Mouse (Mus musculus): ENCODE data around the gene Inka2. TPM values are rescaled to one million over a fixed set of nuclear protein-coding genes. Genes with fewer than 3 reads are reported as not detected.

Gene Inka2
- polyA plus RNA-seq, 1 experiment = 1.3 TPM

DNA sequence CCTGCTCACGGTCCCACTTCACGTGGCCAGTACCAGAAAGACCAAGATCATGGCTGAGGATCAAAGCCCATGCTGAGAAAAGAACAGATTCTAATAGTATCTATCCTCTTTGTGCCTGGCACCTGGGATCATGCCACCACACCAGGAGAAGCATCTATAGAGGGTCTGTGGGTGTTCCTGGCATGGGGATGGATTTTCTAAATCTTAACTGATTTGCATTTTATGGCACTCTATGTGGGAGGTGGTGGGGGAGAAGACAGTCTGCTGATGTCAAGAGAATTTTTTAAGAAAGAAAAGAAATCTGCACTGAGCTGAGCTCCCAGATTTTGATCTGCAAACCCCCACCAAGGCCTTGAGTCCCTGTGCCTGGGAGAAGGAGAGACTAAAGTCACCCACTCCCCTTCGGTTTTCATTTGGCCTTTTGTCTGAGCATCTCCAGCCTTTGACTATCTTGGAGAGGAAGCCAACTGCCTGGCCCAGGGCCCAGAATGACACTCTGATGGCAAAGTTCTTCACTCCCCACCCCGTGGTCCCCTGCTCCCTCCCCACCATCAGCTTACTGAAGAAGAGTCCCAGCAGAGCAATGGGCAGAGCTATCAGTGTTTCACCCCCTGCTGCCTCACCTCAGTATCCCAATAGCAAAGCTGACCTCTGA is 2.1 kb downstream of the Inka2 start:
- no peak overlapping the region; the same call in 1 of the 2 replicates for H3K27ac ChIP-seq (replicated peaks; ENCODE audit: low read depth, low read length)
- H3K4me1 ChIP-seq (ENCODE audit: control insufficient read depth, insufficient read depth, insufficient read length, low read length) = peaks cover 22% of the 10 kb centered on the region
- peak overlapping the region; percentile 65 for H3K4me3 ChIP-seq (ENCODE audit: insufficient read depth, low read depth, low read length)

DNA sequence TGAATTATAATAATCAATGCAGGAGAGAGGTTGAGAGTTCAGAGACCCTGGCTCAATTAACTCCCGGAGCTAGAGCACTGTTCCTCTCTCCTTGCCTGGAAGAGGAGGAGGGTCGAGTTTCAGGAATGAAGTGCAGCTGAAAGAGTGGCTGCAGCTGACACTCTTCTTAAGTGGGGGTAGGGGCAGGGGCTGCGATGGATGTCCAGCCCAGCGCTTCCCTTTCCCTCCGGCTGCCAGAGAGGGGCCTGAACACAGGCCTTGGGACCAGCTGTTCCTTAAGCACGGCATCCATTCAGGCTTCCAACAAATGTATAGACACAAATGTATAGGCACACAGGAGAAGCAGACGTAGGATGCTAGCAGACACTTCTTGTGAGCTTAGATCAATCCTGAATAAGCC is 3.2 kb downstream of the Inka2 start:
- no peak overlapping the region for H3K27ac ChIP-seq (replicated peaks; ENCODE audit: low read depth, low read length)
- peaks cover 23% of the 10 kb centered on the region for H3K4me1 ChIP-seq (ENCODE audit: control insufficient read depth, insufficient read depth, insufficient read length, low read length)
- no peak overlapping the region for H3K4me3 ChIP-seq (ENCODE audit: insufficient read depth, low read depth, low read length)

DNA sequence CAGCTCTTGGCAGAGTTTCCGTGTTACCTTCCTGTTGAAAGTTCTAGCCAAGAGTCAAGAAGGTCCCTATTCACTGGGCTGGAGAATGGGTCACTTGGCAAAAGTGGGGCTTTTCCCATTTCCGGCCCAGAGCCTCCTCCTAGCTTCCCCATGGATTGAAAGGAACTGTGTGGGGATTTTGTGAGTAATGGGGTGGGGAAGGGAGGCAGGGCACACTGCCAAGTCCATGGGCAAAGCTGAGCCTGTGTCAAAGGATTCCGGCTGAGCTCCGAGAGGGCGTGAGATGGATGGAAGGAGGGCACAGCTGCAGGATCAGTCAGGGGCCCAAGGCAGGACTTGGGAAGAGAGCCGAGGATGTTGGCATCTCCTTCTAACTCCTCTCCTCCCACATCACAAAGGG is 5.8 kb downstream of the Inka2 start:
- Histone ChIP-seq H3K27ac (replicated peaks; ENCODE audit: low read depth, low read length) (0 out of 2 replicates have a peak overlapping the region, but pooled peaks have one; percentile 21), H3K4me3 (ENCODE audit: insufficient read depth, low read depth, low read length) (no peak overlapping the region), H3K4me1 (ENCODE audit: control insufficient read depth, insufficient read depth, insufficient read length, low read length) (peaks cover 28% of the 10 kb centered on the region)

- H3K4me1 ChIP-seq (ENCODE audit: control insufficient read depth, insufficient read depth, insufficient read length, low read length) = peaks cover 28% of the 10 kb centered on the region
- H3K27ac ChIP-seq (replicated peaks; ENCODE audit: low read depth, low read length) = peak overlapping the region; percentile 52
- no peak overlapping the region for H3K4me3 ChIP-seq (ENCODE audit: insufficient read depth, low read depth, low read length)
Measured at GRCm38 (mm10) chr3:105711741-105712140, 7.3 kb downstream of the Inka2 start.

- Histone ChIP-seq H3K4me1 (ENCODE audit: control insufficient read depth, insufficient read depth, insufficient read length, low read length) (peaks cover 25% of the 10 kb centered on the region), H3K4me3 (ENCODE audit: insufficient read depth, low read depth, low read length) (no peak overlapping the region), H3K27ac (replicated peaks; ENCODE audit: low read depth, low read length) (no peak overlapping the region)
Measured at GRCm38 (mm10) chr3:105712827-105713226, 8.4 kb downstream of the Inka2 start.

- Histone ChIP-seq H3K27ac (replicated peaks; ENCODE audit: low read depth, low read length) (no peak overlapping the region), H3K4me3 (ENCODE audit: insufficient read depth, low read depth, low read length) (no peak overlapping the region), H3K4me1 (ENCODE audit: control insufficient read depth, insufficient read depth, insufficient read length, low read length) (peaks cover 23% of the 10 kb centered on the region)
Measured at GRCm38 (mm10) chr3:105714091-105714819, 9.9 kb downstream of the Inka2 start.

DNA sequence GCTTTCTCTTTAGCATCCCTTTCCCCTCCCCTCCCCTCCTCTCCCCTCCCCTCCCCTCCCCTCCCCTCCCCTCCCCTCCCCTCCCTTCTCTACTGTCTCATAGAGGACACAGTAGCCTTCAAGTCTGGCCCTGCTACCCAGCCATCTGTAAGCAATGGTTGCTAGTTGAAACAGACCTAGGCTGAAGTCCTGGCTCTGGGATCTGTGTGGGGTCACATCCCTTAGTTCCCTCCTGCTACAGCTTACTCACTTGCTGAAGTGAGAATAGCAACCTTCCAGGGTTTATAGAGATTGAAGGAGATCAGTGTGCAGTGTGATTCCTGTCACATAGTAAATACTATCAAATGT is 10.4 kb downstream of the Inka2 start:
- Histone ChIP-seq H3K27ac (replicated peaks; ENCODE audit: low read depth, low read length) (no peak overlapping the region), H3K4me1 (ENCODE audit: control insufficient read depth, insufficient read depth, insufficient read length, low read length) (peaks cover 20% of the 10 kb centered on the region), H3K4me3 (ENCODE audit: insufficient read depth, low read depth, low read length) (no peak overlapping the region)

DNA sequence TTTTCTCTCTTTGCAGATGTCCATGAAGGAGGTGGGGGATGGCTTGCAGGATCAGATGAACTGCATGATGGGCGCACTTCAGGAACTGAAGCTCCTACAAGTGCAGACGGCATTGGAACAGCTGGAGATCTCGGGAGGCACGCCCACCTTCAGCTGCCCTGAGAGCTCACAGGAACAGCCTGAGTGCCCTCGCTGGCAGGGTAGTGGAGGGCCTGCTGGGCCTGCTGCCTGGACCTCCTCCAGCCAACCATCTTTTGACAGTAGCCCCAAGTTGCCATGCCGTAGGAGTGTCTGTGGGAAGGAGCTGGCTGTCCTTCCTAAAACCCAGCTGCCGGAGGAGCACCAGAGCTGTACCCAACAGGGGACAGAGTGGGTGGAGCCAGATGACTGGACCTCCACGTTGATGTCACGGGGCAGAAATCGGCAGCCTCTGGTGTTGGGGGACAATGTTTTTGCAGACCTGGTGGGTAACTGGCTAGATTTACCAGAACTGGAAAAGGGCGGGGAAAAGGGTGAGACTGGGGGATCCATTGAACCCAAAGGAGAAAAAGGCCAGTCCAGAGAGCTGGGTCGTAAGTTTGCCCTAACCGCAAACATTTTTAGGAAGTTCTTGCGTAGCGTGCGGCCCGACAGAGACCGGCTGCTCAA is 12.1 kb downstream of the Inka2 start:
- Histone ChIP-seq H3K27ac (replicated peaks; ENCODE audit: low read depth, low read length) (no peak overlapping the region), H3K4me3 (ENCODE audit: insufficient read depth, low read depth, low read length) (no peak overlapping the region), H3K4me1 (ENCODE audit: control insufficient read depth, insufficient read depth, insufficient read length, low read length) (peaks cover 15% of the 10 kb centered on the region)

DNA sequence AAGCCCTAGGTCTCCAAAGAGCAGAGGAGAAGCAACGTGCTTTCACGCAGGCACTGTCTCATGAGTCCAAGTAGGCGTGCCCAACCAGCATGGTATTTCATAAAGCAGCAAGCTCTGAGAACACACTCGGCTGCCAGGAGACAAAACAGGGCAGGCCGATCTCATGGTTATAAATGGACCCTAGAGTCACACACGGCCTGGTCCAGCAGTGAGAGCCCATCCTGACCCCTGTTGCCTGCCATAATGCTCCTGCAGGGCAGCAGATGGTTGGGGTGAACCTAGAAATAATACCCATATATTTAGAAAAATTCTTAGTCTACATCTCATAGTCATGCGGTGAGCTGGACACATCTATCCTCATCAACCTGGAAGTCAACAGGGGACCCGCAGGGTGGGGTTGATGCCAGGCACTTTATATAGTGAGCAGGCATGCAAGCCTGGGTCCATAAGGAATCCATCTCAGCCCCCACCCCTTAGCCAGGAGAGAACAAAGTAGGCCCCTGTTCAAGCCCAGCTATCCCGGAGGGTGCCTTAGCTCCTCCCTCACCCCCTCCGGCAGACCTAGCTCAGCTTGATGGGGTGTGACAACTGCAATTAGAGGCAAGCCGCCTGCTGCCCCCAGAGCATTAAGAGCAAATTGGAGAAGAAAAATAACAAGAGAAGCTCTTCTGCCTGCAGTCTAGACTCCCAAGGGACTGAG is 13.6 kb downstream of the Inka2 start:
- H3K4me1 ChIP-seq (ENCODE audit: control insufficient read depth, insufficient read depth, insufficient read length, low read length) = peaks cover 23% of the 10 kb centered on the region; the same call in 1 of the 2 replicates
- H3K27ac ChIP-seq (replicated peaks; ENCODE audit: low read depth, low read length) = no peak overlapping the region
- no peak overlapping the region for H3K4me3 ChIP-seq (ENCODE audit: insufficient read depth, low read depth, low read length)

DNA sequence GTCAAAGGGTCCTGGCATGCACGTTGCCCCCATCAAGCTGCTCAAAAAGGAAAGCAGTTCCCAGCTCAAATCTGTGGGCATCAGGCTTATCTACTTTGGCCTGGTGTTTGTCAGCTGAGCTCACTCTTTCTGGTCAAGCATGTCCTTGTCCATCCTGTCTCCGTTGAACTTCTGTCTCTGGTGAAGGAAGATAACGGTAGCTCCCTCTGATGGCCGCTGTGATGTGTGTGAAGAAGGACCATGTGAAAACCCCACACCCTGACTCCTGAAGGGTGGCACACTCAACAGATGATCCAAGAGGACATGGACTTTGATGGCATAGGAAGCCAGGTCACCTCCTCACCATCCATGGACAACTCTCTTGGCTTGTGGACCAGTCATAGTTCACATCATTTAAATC is 14.3 kb downstream of the Inka2 start:
- H3K4me3 ChIP-seq (ENCODE audit: insufficient read depth, low read depth, low read length) = no peak overlapping the region
- no peak overlapping the region for H3K27ac ChIP-seq (replicated peaks; ENCODE audit: low read depth, low read length)
- peaks cover 27% of the 10 kb centered on the region; the same call in 1 of the 2 replicates for H3K4me1 ChIP-seq (ENCODE audit: control insufficient read depth, insufficient read depth, insufficient read length, low read length)

DNA sequence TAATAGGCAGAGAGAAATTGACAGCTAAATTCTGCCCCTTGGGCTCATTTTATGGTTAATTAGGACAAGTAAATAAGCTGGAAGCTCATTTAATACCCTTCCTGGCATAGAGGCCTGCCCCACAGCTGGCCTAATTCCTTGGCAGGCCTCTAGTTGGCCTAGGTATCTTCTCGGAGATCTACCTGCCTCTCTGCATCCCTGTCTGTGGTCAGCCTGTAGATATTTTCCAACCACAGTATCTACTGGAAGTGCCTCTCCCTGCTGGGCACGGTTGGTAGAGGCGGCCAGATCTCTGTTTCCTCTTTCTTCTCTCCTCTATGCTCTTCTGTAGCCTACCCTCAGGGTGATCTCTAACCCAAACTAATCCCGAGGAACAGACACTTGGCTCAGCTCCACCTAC is 15.6 kb downstream of the Inka2 start:
- Histone ChIP-seq H3K4me1 (ENCODE audit: control insufficient read depth, insufficient read depth, insufficient read length, low read length) (peaks cover 23% of the 10 kb centered on the region; the same call in 1 of the 2 replicates), H3K27ac (replicated peaks; ENCODE audit: low read depth, low read length) (no peak overlapping the region), H3K4me3 (ENCODE audit: insufficient read depth, low read depth, low read length) (no peak overlapping the region)

GRCm38 (mm10) chr3:105720514-105720913 is 16.1 kb downstream of the Inka2 start:
- H3K4me1 ChIP-seq (ENCODE audit: control insufficient read depth, insufficient read depth, insufficient read length, low read length) = peaks cover 23% of the 10 kb centered on the region; the same call in 1 of the 2 replicates
- no peak overlapping the region for H3K4me3 ChIP-seq (ENCODE audit: insufficient read depth, low read depth, low read length)

GRCm38 (mm10) chr3:105721681-105722201 is 17.3 kb downstream of the Inka2 start:
- peaks cover 23% of the 10 kb centered on the region; the same call in 1 of the 2 replicates for H3K4me1 ChIP-seq (ENCODE audit: control insufficient read depth, insufficient read depth, insufficient read length, low read length)
- H3K27ac ChIP-seq (replicated peaks; ENCODE audit: low read depth, low read length) = peak overlapping the region; percentile 65
- no peak overlapping the region for H3K4me3 ChIP-seq (ENCODE audit: insufficient read depth, low read depth, low read length)

More at GRCm38 (mm10) chr3:105720514-105720913, 16.1 kb downstream of the Inka2 start:
- H3K27ac ChIP-seq (replicated peaks; ENCODE audit: low read depth, low read length) = no peak overlapping the region

DNA sequence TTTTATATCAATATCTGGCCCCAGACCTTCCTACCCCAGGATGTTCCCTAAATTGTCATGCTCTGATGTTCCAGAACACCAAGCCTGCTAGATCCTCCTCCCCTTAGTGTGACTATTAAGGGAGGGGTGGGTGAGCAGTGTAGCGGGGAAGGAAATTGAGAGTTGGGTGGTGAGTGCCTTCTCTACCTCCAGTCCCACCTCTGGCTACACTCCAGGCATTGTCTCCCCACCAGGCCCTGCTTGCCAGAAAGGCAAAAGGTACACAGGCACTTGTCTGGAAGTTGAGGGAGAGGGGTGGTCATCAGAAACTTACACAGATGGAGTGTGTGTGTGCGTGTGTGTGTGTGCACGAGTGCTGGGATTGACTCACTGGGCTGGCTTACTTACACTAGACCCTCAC is 18.1 kb downstream of the Inka2 start:
- Histone ChIP-seq H3K27ac (replicated peaks; ENCODE audit: low read depth, low read length) (peak overlapping the region; percentile 65), H3K4me1 (ENCODE audit: control insufficient read depth, insufficient read depth, insufficient read length, low read length) (peaks cover 23% of the 10 kb centered on the region; the same call in 1 of the 2 replicates), H3K4me3 (ENCODE audit: insufficient read depth, low read depth, low read length) (no peak overlapping the region)

DNA sequence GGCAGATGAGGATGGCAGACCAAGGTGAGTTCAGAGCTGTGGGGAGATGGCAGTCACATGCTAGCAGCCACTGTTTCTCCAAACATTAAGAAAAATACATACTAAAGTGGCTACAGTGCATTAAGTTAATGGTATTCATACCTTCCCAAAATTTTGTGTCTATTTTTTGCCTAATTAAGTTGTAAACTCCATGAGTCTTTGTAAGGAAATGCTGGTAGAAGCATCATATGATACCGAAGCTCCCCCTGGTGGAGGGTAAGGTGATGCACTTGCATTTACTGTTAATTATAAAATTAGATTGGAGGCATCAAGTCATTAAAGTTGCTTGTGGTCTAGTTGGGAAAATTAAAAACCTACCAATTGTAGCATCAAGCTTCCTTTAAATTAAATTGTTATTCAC is 21.6 kb downstream of the Inka2 start:
- no peak overlapping the region for H3K27ac ChIP-seq (replicated peaks; ENCODE audit: low read depth, low read length)
- H3K4me3 ChIP-seq (ENCODE audit: insufficient read depth, low read depth, low read length) = no peak overlapping the region
- peaks cover 23% of the 10 kb centered on the region; the same call in 1 of the 2 replicates for H3K4me1 ChIP-seq (ENCODE audit: control insufficient read depth, insufficient read depth, insufficient read length, low read length)

Data from brown adipose tissue, adult 24 weeks (tissue).